Mouse (Mus musculus) activated CD4-positive, CD25-positive, alpha-beta regulatory T cell (primary cell): ENCODE results near the gene Plin1. TPM values are rescaled to one million over a fixed set of nuclear protein-coding genes. Genes with fewer than 3 reads are reported as not detected.

Source experiments
- polyA plus RNA-seq, 2 experiments: library from polyadenylated mRNA; unstranded; fragments of 100-300 nt; shearing (Covaris generic); gene quantifications; one replicate each; pipeline ENCODE4 v1.2.1; 2017

Plin1 gene
- under 1 TPM in 1 of 2 experiments, not detected in 1; 0.06 TPM for polyA plus RNA-seq

DNA sequence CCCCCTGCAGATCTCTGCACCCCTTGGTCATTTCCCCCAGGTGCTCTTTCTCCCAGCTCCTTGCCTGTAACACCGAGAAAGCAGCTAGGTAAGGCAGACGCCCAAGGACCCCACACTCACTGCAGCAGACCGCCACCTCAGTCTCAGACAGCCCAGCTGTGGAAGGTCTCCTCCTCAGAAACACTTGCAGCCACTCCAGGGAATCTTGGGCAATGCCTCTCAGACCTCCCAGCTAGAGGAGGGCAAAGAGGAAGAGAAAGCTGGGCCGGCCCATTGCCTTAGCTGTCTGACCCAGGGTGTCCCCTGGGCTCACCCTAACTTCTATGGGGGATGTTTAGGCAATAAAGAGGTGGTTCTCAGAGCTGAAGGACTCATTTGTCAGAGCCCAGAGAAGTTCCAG, at the start of gene Plin1:
Gene Plin1 (minus strand): TSS at position 282 of the 400 bp plus-strand sequence.

DNA sequence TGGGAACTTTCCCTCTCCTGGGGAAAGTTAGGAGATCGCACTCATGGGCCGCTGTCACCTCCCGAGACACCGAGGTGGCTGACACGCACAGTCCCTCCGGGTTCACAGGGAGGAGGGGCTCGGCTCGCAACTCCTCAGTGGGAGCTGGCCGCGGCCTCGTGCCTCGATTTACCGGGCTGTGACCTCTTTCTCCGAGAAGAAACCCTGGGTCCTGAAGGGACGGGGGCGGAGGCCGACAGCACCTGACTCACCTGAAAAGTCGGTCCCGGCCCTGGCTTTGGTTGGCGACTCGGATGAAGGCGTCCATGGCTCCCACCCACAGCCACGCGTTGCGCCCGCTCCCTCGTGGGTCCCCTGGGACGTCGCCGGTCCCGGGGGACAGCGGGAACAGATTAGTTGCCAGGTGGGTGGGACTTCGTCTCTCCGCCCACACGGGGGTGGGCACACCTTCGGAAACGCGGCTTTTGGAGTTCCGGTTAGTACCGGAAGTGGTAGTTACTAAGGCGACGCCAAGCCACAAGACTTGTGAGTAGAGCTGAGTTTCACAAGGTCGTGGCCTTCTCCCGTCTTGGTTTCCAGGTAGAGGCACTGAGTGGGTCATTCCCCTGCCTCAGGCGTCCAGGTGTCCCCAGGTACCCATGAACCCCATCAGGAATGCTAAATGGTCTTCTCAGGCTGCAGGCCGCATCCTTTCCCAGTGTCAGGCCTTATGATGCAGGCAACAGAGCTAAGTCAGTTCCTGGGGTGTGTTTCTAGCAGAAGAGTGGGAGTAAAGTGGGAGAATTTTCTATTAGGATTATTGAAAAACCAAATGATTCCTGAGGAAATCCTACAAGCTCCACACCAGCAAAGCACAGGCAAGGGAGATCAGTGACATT, 10.2 kb upstream of the Plin1 start, which contains the start of the genes Pex11a and Wdr93:
Gene Pex11a (minus strand): TSS at position 473 of the 878 bp plus-strand sequence.
Gene Wdr93 (plus strand): TSS at position 505 of the 878 bp plus-strand sequence.

DNA sequence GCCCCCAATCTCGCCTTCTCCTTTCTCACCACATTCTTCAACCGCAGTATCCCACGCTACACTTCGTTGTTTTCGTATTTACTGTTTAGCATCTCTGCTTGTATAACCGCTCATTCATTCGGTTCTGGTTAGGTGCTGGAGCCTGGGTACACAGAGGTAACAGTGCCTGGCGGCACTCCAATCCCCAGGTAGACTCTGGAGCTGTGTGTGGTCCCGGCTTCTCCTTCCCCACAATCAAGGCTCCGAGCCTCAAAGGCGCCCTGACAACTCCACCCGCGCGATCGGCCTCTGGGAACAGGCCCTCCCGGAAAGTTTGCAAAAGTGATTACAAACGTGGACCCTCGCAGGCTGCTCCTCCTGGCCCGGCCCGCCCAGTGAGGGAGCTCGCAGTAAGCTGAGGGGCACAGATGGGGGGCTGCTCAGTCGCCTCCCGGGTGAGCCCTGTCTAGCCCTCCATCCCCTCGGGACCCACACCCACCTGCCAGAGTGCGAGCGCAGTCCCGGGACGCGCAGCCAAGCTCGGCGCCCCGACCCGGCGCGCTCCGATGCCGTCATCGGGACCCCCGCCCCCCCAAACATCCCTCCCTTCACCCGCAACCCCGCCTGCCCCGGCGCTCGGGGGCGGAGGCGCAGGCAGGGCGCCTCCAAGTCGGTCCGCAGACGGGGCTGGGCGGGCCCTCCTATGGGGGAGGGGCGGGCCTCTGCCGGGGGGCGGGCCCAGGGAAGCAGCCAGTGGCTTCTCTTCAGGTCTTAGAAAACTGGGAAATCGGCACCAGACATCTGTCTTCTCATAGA, 17.3 kb downstream of the Plin1 start, which contains the start of gene Kif7:
Gene Kif7 (minus strand): TSS at position 534 of the 795 bp plus-strand sequence.

Other genes starting within 250 kb of the Plin1 start
- gene Rhcg, start 115.2 kb downstream of the Plin1 start, polyA plus RNA-seq: under 1 TPM in 1 of 2 experiments, not detected in 1; 0.41 TPM
- 1 to 10 TPM; 4.1 to 5.0 TPM for gene Ticrr, start 72.7 kb downstream of the Plin1 start, polyA plus RNA-seq
- gene Kif7, start 17.2 kb downstream of the Plin1 start, polyA plus RNA-seq: 1 to 10 TPM in 1 of 2 experiments, under 1 TPM in 1; 0.69 to 1.0 TPM
- 1 to 10 TPM; 2.5 to 3.1 TPM for gene Pex11a, start 10.2 kb upstream of the Plin1 start, polyA plus RNA-seq
- gene Wdr93, start 10.3 kb upstream of the Plin1 start, polyA plus RNA-seq: under 1 TPM; 0.07 to 0.41 TPM
- gene Mesp1, start 60.9 kb upstream of the Plin1 start, polyA plus RNA-seq: not detected
- under 1 TPM in 1 of 2 experiments, not detected in 1; 0.13 TPM for gene Mesp2, start 77.8 kb upstream of the Plin1 start, polyA plus RNA-seq
- gene Anpep, start 128.2 kb upstream of the Plin1 start, polyA plus RNA-seq: under 1 TPM in 1 of 2 experiments, not detected in 1; 0.38 TPM
- 10 to 100 TPM; 23.5 to 26.9 TPM for gene Ap3s2, start 187.7 kb upstream of the Plin1 start, polyA plus RNA-seq
- gene Arpin, start 202.5 kb upstream of the Plin1 start, polyA plus RNA-seq: under 1 TPM; 0.20 to 0.59 TPM